Mouse (Mus musculus) heart, postnatal 10 days (tissue): ENCODE data around the gene Cdh4. TPM values are rescaled to one million over a fixed set of nuclear protein-coding genes. Genes with fewer than 3 reads are reported as not detected.

Experiments used
- DNase-seq, 2 experiments: peaks; one replicate each; pipeline ENCODE4 v3.0.0; 2021
- intact Hi-C: fragments of 180-260 bp; cut with DNase I; formaldehyde crosslinking; loops from one replicate; pipeline ENCODE4 v1.15.1; 2025
- total RNA-seq, 2 experiments: library from RNA; stranded (reverse); gene quantifications; 2 replicates each; pipeline ENCODE4 v1.2.3; 2021

Cdh4 gene
- total RNA-seq, 2 experiments from 2014 or later = 0.99 to 1.7 TPM

DNA sequence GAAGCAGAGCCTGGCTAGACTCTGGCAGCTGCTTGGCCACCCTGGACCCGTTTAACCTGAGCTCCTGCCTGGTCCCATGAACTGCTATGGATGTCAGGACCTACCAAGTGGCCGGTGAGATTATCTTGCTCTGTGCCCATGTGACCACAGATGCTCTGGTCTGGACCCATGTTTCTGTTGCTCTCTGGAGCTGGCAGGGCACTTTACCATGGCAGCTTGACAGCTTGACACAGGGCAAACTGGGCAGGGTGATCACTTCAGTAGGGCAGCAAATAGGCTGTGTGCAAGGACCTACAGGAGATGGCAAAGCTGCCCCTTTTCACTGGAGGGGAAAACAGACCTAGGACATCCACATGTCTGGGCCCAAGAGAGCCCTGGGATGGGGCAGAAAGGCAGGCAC is 454.7 kb downstream of the Cdh4 start:
- intact Hi-C loops = no loop called here
- DNase-seq = peak in 1 of 2 experiments; percentile 14

DNA sequence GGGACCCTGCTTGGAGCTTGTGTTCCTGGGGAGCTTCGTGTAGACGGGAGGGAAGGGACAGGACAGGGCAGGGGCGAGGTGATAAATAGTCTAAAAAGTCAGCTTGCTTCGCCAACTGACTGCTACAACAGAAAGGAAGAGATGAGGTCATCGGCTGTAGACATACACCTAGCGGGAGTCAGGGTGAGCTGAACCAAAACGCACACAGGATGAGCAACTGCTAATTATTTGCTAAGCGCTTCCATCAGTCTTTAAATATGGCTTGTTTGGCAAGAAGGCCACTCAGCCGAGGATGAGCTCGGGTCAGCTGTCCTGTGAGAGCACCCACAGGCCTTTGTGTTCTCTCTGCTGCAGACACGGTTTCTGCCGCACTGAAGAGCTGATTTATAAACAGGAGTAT is 470.7 kb downstream of the Cdh4 start:
- intact Hi-C loops = loop anchor here (10.0 kb wide), 1 partner anchor 342 kb away; the partner anchor contains the start of gene Rps21
- DNase-seq = no peak

DNA sequence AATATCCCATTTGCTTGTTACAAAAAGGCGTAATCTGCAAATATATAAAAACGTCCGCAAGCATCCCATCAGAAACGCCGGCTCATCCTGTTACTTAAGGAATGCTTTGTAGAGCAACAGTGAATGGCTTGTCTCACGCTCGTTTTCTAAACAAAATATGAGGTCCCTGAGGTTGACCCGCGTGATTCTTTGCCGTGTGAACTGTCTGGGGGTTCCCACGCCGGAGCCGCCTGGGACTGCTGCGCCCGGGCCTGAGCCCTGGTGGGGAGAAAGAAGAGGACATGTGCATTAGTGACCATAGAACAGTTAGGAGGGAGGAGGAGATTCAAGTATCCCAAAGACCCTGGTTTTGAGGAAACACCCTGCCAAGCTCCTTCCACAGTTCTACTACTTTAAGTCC is 471.1 kb downstream of the Cdh4 start:
- intact Hi-C loops = loop anchor here (10.0 kb wide), 1 partner anchor 341 kb away; the partner anchor contains the start of gene Rps21

DNA sequence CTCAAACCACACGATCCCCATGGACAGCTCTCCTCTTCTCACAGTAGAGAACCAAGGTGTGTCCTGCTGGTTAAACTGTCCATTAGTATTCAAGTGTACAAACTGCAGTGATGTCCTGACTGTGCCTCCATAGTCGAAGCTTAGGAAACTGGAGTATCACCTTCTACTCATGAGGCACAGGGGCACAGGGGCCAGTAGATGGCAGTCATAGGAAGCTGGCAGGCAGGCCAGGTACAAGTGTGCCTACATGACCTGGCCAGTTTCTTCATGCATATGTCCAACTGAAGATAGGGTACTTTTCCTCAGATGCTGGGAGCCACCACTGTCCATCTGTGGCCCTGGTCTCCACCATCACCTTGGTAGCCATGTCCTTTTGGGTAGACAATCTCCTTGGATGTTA is 472.0 kb downstream of the Cdh4 start:
- DNase-seq = peak in 1 of 2 experiments; percentile 11
- intact Hi-C loops = loop anchor here (10.0 kb wide), 1 partner anchor 341 kb away; the partner anchor contains the start of gene Rps21

More for the DNA sequence above, 471.1 kb downstream of the Cdh4 start:
- DNase-seq = no peak

DNA sequence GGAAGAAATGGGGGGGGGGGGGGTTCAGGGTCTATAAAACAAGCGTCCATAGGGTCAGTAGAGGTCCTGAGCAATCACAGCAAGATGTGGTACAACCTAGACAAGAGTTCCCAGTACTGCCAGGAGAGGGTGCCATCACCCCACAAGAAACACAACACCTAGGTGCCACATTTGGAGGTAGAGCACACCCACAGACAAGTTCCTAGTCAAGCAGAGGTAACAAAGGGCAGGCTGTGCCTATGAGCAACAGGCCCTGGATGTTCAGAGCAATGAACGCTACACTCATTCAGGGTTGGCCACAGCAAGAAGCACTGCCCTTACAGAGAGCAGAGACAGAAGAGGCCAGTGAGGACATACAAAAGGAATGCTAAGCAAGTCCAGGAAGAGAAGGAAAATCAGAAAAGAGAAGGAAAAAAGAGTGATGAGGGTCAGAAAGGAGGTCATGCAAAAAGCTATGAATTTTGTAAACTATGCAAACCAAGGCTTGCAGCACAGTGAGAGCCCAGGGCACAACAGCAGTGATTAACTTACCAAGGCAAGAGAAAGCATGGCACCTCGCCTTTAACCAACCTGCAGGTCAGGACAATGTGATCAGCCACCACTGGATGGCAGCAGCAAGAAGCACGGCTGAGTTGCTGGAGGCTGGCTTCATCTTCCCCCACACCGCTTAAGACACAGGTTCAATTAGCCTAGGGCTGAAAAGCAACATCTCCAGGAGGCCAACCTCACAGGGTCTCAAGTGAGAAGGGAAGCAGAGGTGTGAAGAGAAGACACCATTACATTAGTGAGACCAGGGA is 474.8 kb downstream of the Cdh4 start:
- intact Hi-C loops = loop anchor here (1.0 to 10.0 kb wide), 4 partner anchors 58 to 338 kb away; partner anchors contain the start of gene Rps21
- peak; percentile 78 to 83 for DNase-seq

DNA sequence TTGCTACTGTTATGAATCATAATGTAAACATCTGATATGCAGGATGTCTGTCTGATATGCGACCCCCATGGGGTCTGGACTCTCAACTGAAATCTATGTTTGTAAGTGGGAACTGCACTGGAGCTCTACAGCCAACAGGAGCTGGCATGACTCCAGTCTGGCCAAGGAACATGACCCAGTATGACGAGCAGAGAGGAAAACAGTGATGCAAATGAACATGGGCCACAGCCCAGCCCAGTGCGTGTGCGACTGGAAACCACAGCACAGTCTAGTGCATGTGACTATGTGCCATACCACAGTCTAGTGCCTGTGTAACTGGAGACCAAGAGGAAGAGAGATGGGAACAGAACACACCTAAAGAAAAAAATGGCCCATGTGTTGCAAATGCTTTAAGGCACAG is 477.8 kb downstream of the Cdh4 start:
- DNase-seq = peak in 1 of 2 experiments; percentile 26
- intact Hi-C loops = no loop called here

DNA sequence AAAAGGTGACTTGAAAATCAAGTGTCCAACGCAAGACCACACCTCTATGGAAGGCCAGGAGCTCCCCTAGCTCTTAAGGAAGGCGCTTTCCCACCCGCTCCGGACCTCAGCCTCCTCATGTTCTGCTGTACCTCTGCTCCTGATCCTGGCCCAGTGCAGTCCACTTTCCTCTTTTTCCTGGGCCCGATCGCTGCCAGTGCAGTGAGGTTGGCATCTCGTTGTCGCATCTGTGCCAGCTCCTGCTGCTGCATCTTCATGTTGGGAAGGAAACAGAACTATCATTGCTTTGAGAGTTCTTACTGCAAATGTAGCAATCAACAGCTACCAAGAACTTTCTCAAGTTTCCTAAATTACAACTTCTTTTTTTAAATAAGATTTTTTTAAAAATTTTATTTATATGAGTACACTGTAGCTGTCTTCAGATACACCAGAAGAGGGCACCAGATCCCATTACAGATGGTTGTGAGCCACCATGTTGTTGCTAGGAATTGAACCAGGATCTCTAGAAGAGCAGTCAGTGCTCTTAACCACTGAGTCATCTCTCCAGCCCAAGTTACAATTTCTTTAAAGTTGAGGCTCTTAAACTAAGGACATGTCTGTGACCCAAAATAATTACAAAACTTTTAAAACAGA is 478.9 kb downstream of the Cdh4 start:
- intact Hi-C loops = no loop called here
- DNase-seq = no peak

DNA sequence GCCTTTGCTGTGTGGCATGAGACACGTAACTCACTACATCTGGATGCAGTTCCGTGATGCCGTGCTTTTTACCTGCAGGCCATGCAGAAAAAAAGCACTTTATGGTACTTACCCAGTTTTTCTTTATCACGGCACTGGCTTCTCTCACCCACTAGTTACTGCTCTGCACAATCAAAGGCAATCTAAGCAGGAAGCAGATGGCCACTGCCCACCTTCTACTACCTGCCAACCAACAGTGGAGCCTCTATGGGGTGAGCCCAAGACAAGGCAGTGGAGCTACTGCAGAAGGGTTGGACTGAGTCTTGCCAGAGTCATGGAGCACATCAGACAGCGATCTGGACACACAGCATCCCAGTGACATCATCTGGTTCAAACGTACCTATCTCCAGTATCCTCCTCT is 481.8 kb downstream of the Cdh4 start:
- intact Hi-C loops = no loop called here
- DNase-seq = no peak

DNA sequence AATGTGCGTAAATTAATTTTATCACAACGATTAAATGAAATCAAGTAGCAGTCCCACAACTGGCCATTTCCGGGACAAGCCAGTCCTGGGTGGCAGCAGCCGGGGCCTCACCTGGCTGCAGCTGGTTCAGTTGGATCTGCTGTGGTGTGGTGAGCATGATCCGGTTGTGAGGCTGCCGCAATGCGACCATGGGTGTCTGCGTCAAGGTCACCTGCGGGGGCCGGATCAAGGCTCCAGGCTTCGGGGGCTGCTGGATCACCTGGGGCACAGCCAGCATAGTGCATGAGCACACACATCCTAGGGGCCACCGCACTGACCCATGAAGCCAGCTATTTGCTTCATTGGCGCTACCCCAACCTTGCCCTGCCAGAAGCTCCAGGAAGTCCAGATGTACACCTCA is 486.9 kb downstream of the Cdh4 start:
- intact Hi-C loops = no loop called here
- DNase-seq = no peak

DNA sequence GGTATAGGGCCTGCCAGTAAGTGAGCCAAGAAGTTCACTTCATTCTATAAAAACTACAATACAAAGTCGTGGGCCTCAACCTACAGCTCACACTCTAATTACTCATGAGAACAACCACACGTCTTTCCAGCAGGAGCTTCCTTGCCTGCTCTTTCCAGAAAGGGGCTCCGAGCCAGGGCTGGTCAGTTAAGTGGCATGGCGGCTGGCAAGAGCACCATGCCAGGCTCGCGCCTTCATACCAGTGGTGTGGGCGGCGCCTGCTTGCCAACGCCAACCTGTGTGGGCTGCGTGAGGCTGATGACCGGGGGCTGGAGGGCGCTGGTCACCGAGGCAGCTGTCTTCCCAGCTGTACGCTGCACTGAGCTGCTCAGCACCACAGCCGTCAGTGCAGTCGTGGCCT is 489.5 kb downstream of the Cdh4 start:
- DNase-seq = no peak
- intact Hi-C loops = loop anchor here (5.0 kb wide), 1 partner anchor 41 kb away; no protein-coding TSS in a partner anchor

DNA sequence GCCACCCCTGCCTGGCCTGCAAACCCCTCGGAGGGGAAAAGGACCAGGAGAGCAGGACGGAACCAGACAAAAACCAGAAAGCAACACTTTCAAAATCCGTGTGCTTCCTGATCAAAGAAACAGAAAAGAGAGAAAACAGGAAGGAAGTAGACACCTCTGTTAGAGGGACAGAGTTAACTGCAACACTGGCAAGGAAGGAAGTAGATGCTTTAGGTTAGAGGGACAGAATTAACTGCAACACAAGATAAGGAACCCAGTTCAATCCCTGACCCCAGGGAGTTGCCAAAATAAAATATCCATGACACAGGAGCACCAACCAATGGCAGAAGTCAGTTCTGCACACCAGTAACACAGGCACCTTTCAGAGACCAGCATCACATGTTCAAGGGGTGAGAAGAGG is 491.9 kb downstream of the Cdh4 start:
- intact Hi-C loops = loop anchor here (5.0 kb wide), 1 partner anchor 38 kb away; no protein-coding TSS in a partner anchor
- DNase-seq = no peak

DNA sequence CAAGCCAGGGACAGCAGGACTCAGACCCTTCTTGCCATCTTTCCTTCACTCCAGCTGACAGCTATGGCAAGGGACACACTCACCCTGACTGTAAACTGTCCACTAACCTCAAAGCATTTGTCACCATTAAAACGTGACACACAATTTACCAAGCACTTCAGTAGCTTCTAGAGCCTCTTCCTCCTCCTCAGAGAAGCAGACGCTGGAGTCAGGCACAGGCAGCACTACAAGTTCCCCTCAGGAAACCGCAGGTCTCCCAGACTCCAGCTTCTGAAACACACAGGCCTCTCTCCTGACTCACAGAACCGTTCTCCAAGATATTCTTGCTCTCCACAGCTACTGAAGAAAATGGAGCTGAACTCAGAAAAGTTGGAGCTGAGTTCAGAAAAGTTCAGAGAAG is 494.9 kb downstream of the Cdh4 start:
- intact Hi-C loops = no loop called here
- no peak for DNase-seq

DNA sequence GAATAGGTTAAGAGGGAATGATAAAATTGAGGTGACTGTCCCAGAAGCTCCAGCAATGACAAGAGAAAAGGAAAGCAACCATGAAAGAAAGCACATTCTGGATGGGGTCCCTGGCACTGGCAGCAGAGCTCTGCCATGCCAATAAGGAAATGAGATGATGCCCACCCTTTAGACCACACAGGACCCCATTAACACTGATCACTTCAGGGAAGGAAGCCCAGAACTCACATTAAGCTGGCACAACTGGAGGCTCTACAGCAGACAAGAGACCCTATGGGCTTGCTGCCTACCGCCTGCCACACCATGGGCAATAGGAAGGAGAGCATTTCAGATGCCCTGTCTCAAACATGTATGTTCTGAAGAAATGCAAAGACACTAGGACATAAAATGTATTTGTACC is 499.5 kb downstream of the Cdh4 start:
- DNase-seq = no peak
- intact Hi-C loops = loop anchor here (10.0 kb wide), 1 partner anchor 313 kb away; the partner anchor contains the start of gene Rps21

DNA sequence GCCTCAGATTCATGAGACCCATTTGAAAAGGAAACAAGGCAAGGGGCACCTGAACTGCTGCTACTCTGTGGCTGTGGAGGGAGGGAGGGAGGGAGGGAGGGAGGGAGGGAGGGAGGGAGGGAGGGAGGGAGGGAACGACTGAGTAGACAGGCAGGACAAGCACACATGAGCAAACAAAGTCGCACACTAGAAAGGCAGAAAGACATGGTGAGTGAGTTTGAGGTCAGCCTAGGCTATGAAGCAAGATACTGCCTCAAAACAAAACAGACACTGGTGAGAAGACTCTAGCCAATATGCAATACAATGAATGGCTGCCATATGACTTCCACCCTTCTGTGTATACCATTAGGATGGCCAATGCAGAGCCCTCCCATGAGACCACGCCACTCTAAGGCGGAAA is 502.8 kb downstream of the Cdh4 start:
- intact Hi-C loops = loop anchor here (10.0 kb wide), 1 partner anchor 310 kb away; the partner anchor contains the start of gene Rps21
- DNase-seq = no peak

DNA sequence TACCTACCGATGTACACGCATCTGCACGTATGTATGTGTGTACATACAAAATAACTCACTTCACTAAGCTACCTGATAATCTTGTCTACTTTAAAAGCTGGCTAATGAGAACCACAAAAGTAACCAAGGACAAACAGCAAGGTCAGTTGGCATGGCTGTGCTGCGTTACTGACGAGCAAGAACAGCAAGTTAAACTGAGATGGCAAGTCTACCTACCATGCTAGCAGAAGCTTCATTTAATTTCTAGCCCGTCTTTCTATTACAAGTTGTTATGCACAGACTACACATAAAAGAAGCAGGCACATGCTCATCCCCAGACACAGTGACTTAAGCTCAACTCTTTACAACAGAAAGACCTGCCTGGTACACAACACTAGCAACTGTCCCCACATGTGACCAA is 504.3 kb downstream of the Cdh4 start:
- intact Hi-C loops = loop anchor here (10.0 kb wide), 1 partner anchor 308 kb away; the partner anchor contains the start of gene Rps21
- no peak for DNase-seq

DNA sequence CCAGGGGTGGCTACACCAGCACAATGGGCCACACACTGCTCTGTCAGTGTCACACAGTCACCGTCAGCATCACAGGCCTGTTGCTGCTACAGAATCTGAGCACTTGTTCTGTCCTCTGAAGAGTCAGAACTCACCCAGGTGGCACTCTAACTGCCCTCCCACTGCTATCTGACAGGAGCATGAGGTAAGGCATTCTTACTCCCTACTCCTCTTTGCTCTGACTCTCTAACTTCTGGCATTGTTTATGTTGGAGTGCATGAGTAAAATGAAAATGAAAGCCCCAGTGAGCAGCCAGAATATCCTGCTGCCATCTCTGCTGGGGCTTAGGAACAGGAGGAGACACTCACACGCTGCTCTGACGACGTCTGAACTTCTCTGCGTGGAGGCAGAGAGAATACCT is 505.4 kb downstream of the Cdh4 start:
- intact Hi-C loops = loop anchor here (10.0 kb wide), 1 partner anchor 307 kb away; the partner anchor contains the start of gene Rps21
- no peak for DNase-seq

DNA sequence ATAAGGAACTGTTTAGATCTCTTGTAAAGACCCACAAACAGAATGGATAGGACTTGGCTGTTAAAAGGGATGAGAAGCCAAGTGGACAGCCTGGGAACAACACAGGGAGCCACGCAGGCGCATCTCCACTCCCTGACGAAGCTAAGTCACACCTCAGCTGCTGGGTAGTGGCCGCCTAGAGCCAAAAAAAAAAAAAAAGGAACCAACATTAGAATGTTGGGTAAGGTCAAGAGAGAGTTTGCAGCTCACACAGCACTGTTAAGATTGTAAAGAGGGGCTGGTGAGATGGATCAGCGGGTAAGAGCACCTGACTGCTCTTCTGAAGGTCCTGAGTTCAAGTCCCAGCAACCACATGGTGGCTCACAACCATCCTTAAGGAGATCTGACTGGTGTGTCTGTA is 506.6 kb downstream of the Cdh4 start:
- intact Hi-C loops = loop anchor here (10.0 kb wide), 1 partner anchor 306 kb away; the partner anchor contains the start of gene Rps21
- no peak for DNase-seq
